Mouse (Mus musculus): Measurements from ENCODE around the gene Srm. TPM values are rescaled to one million over a fixed set of nuclear protein-coding genes. Genes with fewer than 3 reads are reported as not detected.

Gene Srm
- polyA plus RNA-seq, 1 experiment from 2014 or later, result 122 TPM

- Histone ChIP-seq H3K9me3 (peaks cover 11% of the 10 kb centered on the region; the same call in 1 of the 2 replicates), H3K4me3 (no peak within 1 kb of the TSS), H3K4me1 (no peaks in the 10 kb centered on the region), H3K27ac (replicated peaks) (no peak within 1 kb of the TSS), H3K9ac (no peak within 1 kb of the TSS), H3K4me2 (no peak within 1 kb of the TSS), H3K27me3 (replicated peaks) (no peaks in the 10 kb centered on the region), H3K36me3 (peaks cover 25% of the 10 kb centered on the region)
- 0 out of 2 replicates have a peak, but pooled peaks have one; percentile 27 for ATAC-seq (ENCODE audit: extremely low read depth, insufficient number of reproducible peaks, low FRiP score, low TSS enrichment)
- WGBS, result 79% methylated on average over 14 of the region's 14 CpGs
Measured at GRCm38 (mm10) chr4:148602357-148603120, 11.2 kb downstream of the Srm start, which contains the start of gene Masp2. Gene Masp2, plus strand, starts transcription at chr4:148602554.

- peaks cover 7% of the 10 kb centered on the region; the same call in 1 of the 2 replicates for H3K9me3 ChIP-seq
- 64% methylated on average over 10 of the region's 10 CpGs for WGBS
- ATAC-seq (ENCODE audit: extremely low read depth, insufficient number of reproducible peaks, low FRiP score, low TSS enrichment), result no peak
- H3K27me3 ChIP-seq (replicated peaks), result no peaks in the 10 kb centered on the region
- H3K4me2 ChIP-seq, result no peak overlapping the region
- no peak overlapping the region for H3K27ac ChIP-seq (replicated peaks)
- H3K9ac ChIP-seq, result no peak overlapping the region
- H3K36me3 ChIP-seq, result peaks cover 15% of the 10 kb centered on the region
- H3K4me3 ChIP-seq, result no peak overlapping the region
- peaks cover 8% of the 10 kb centered on the region for H3K4me1 ChIP-seq
Measured at GRCm38 (mm10) chr4:148603376-148604139, 12.3 kb downstream of the Srm start.

GRCm38 (mm10) chr4:148604141-148604540 is 12.8 kb downstream of the Srm start:
- peaks cover 13% of the 10 kb centered on the region for H3K4me1 ChIP-seq
- no peak overlapping the region for H3K4me3 ChIP-seq
- H3K9ac ChIP-seq, result no peak overlapping the region
- H3K27ac ChIP-seq (replicated peaks), result no peak overlapping the region
- no peak for ATAC-seq (ENCODE audit: extremely low read depth, insufficient number of reproducible peaks, low FRiP score, low TSS enrichment)
- H3K36me3 ChIP-seq, result peaks cover 9% of the 10 kb centered on the region
- no peak overlapping the region for H3K4me2 ChIP-seq
- no peaks in the 10 kb centered on the region for H3K27me3 ChIP-seq (replicated peaks)
- H3K9me3 ChIP-seq, result 0 out of 2 replicates have a peak, but pooled peaks cover 1% of the 10 kb centered on the region
- WGBS, result 66% methylated on average over 7 of the region's 7 CpGs

GRCm38 (mm10) chr4:148604541-148605165 is 13.3 kb downstream of the Srm start:
- whole genome bisulfite sequencing, result 89% methylated on average over 3 of the region's 3 CpGs
- Histone ChIP-seq H3K4me3 (no peak overlapping the region), H3K36me3 (peaks cover 7% of the 10 kb centered on the region), H3K9me3 (no peaks in the 10 kb centered on the region), H3K4me1 (peaks cover 14% of the 10 kb centered on the region), H3K27ac (replicated peaks) (no peak overlapping the region), H3K27me3 (replicated peaks) (no peaks in the 10 kb centered on the region), H3K9ac (no peak overlapping the region), H3K4me2 (no peak overlapping the region)
- no peak for ATAC-seq (ENCODE audit: extremely low read depth, insufficient number of reproducible peaks, low FRiP score, low TSS enrichment)

GRCm38 (mm10) chr4:148607758-148608157 is 16.5 kb downstream of the Srm start:
- WGBS, result 23% methylated on average over 5 of the region's 5 CpGs
- peak overlapping the region; percentile 68 for H3K27ac ChIP-seq (replicated peaks)

GRCm38 (mm10) chr4:148609805-148610204 is 18.5 kb downstream of the Srm start:
- ATAC-seq (ENCODE audit: extremely low read depth, insufficient number of reproducible peaks, low FRiP score, low TSS enrichment), result no peak
- Histone ChIP-seq H3K4me1 (peaks cover 24% of the 10 kb centered on the region), H3K27me3 (replicated peaks) (no peaks in the 10 kb centered on the region), H3K27ac (replicated peaks) (no peak overlapping the region), H3K9ac (no peak overlapping the region), H3K4me3 (no peak overlapping the region), H3K9me3 (no peaks in the 10 kb centered on the region), H3K36me3 (peaks cover 54% of the 10 kb centered on the region), H3K4me2 (no peak overlapping the region)
- 83% methylated on average over 5 of the region's 5 CpGs for WGBS

More at GRCm38 (mm10) chr4:148607758-148608157, 16.5 kb downstream of the Srm start:
- no peaks in the 10 kb centered on the region for H3K9me3 ChIP-seq
- no peak overlapping the region for H3K4me2 ChIP-seq
- peaks cover 36% of the 10 kb centered on the region for H3K36me3 ChIP-seq
- peaks cover 24% of the 10 kb centered on the region for H3K4me1 ChIP-seq
- no peak for ATAC-seq (ENCODE audit: extremely low read depth, insufficient number of reproducible peaks, low FRiP score, low TSS enrichment)
- 0 out of 2 replicates have a peak overlapping the region, but pooled peaks have one; percentile 52 for H3K9ac ChIP-seq
- no peaks in the 10 kb centered on the region for H3K27me3 ChIP-seq (replicated peaks)
- H3K4me3 ChIP-seq, result no peak overlapping the region

GRCm38 (mm10) chr4:148610631-148611364 is 19.5 kb downstream of the Srm start:
- H3K27ac ChIP-seq (replicated peaks), result peak overlapping the region; percentile 12; the same call in 1 of the 2 replicates
- WGBS, result 57% methylated on average over 5 of the region's 5 CpGs
- peaks cover 24% of the 10 kb centered on the region for H3K4me1 ChIP-seq
- peaks cover 64% of the 10 kb centered on the region for H3K36me3 ChIP-seq
- no peak for ATAC-seq (ENCODE audit: extremely low read depth, insufficient number of reproducible peaks, low FRiP score, low TSS enrichment)
- no peak overlapping the region for H3K4me2 ChIP-seq
- 0 out of 2 replicates have a peak overlapping the region, but pooled peaks have one; percentile 10 for H3K9ac ChIP-seq
- no peaks in the 10 kb centered on the region for H3K9me3 ChIP-seq
- no peak overlapping the region for H3K4me3 ChIP-seq
- no peaks in the 10 kb centered on the region for H3K27me3 ChIP-seq (replicated peaks)

GRCm38 (mm10) chr4:148612557-148612956 is 21.3 kb downstream of the Srm start:
- Histone ChIP-seq H3K27ac (replicated peaks) (no peak overlapping the region), H3K36me3 (peaks cover 77% of the 10 kb centered on the region)

GRCm38 (mm10) chr4:148613738-148614137 is 22.4 kb downstream of the Srm start:
- H3K4me3 ChIP-seq, result no peak overlapping the region
- no peak overlapping the region for H3K9ac ChIP-seq
- no peak overlapping the region for H3K4me2 ChIP-seq
- no peaks in the 10 kb centered on the region for H3K9me3 ChIP-seq
- no peaks in the 10 kb centered on the region for H3K27me3 ChIP-seq (replicated peaks)
- peaks cover 15% of the 10 kb centered on the region for H3K4me1 ChIP-seq
- peaks cover 85% of the 10 kb centered on the region for H3K36me3 ChIP-seq
- no peak for ATAC-seq (ENCODE audit: extremely low read depth, insufficient number of reproducible peaks, low FRiP score, low TSS enrichment)
- 82% methylated on average over 9 of the region's 9 CpGs for WGBS
- H3K27ac ChIP-seq (replicated peaks), result no peak overlapping the region

More at GRCm38 (mm10) chr4:148612557-148612956, 21.3 kb downstream of the Srm start:
- Histone ChIP-seq H3K4me1 (peaks cover 24% of the 10 kb centered on the region), H3K9ac (no peak overlapping the region), H3K4me3 (no peak overlapping the region), H3K9me3 (no peaks in the 10 kb centered on the region), H3K4me2 (no peak overlapping the region), H3K27me3 (replicated peaks) (no peaks in the 10 kb centered on the region)
- 62% methylated on average over 4 of the region's 4 CpGs for WGBS
- ATAC-seq (ENCODE audit: extremely low read depth, insufficient number of reproducible peaks, low FRiP score, low TSS enrichment), result no peak

- no peaks in the 10 kb centered on the region for H3K9me3 ChIP-seq
- H3K4me3 ChIP-seq, result no peak overlapping the region
- H3K27me3 ChIP-seq (replicated peaks), result no peaks in the 10 kb centered on the region
- H3K36me3 ChIP-seq, result peaks cover 95% of the 10 kb centered on the region
- no peak overlapping the region for H3K9ac ChIP-seq
- WGBS, result 68% methylated on average over 1 of the region's 1 CpGs
- ATAC-seq (ENCODE audit: extremely low read depth, insufficient number of reproducible peaks, low FRiP score, low TSS enrichment), result no peak
- H3K4me1 ChIP-seq, result peaks cover 27% of the 10 kb centered on the region
- no peak overlapping the region for H3K27ac ChIP-seq (replicated peaks)
- H3K4me2 ChIP-seq, result no peak overlapping the region
Measured at GRCm38 (mm10) chr4:148619805-148620204, 28.5 kb downstream of the Srm start.

Data from heart, embryonic 13.5 days (tissue).